Mouse (Mus musculus) kidney, adult 11 months (tissue): ENCODE data around the gene Adamts20.
"Not testable (repeated sequence)": the region's sequence is repeated elsewhere in the genome, so short reads cannot be mapped to it uniquely, and the experiment has no call there.

Experiments used
- DNase-seq: peaks from one replicate; pipeline ENCODE4 v3.0.0; 2022

Gene Adamts20

DNA sequence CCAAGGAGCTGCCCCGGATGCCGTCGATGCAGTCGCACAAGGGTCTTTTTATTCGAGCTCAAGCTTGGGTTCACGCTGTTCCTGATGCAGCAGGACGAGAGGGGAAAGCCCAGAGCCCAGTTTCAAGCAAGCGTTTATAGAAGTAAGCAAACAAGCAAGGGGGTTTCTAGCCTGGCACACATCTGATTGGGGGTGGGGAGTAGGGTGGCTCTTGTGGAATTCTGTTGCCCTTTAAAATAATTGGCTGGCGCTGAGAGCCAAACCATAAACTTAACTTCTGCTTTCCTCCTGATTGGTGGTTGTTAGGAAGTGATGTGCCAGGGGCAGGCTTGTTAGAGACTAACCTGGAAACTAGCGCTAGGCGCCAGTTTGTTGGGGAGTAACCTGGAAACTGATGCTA is at the start of gene Adamts20:
Gene Adamts20, minus strand, starts transcription at position 101 of the 400 bp plus-strand sequence.
- no peak for DNase-seq

DNA sequence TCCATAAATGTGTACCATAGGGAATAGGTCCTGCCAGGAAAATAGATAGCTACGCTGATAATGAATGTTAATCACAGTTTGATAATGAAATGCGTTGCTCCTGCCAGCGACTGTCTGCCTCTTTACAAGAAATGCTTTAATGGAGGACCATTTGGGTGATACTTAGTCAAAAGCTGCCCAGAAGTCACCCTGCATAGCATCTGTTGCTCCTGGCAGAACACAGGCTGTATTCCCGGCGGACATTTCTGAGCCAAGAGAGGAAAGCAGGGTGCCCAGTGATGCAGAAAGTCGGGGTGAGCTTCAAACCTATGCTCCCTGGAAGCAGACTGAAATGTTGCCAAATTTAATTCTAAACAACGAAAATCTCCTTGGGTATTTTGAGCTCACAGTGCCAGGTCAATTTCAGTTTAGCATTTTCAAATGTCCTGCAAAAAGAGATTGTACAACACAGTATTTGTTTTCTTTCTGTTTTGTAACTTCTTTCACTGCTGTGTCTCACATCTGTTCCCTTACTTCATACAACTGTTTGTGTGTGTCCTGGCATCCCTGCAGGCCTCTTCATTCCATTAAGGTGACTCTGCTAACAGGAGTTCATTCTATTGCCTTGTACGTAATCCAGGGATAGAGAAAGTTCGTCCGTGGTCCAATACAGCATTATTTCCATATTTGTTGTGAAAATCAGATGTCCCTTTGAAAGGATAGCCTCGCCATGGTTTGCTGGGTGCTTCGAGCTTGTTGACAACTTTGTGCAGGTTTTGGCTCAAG is 38.4 kb upstream of the Adamts20 start:
- DNase-seq: no peak

DNA sequence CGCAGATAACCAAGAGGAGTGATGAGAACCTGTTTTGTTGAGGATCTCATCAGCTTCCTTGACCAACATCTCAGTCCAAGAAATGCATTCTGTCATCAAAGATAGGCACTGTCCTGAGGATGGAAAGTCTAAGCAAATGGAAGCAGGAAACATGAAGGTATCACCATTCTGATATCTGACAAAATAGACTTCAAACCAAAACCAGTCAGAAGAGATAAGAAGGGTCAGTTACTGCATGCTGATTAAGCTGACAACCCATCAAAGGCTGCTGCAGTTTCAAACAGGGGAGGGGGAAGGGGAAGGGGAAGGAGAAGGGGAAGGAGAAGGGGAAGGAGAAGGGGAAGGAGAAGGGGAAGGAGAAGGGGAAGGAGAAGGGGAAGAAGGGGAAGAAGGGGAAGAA is 34.0 kb upstream of the Adamts20 start:
- no peak for DNase-seq

DNA sequence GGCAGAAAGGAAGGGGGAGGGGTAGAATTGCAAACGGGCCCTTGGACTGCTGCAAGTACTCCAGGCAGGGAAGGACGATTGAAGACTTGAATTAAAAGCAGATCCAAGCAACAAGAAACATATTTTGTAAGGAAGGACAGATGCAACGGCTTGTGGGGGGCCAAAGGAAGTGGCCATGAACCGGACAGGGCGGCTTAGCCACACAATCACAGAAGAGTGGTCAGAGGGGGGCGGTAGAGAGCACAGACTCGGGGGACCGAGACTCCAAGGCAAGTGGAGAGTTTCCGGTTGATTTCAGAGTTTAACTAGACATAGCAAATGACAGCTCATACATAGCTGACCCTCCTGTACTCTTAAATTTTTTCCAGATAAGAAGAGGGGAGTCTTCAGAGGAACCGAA is 30.7 kb upstream of the Adamts20 start:
- no peak for DNase-seq

- DNase-seq: no peak
Observed at GRCm38 (mm10) chr15:94494445-94494844, 29.2 kb upstream of the Adamts20 start.

- DNase-seq: no peak
Observed at GRCm38 (mm10) chr15:94489433-94489832, 24.2 kb upstream of the Adamts20 start.

DNA sequence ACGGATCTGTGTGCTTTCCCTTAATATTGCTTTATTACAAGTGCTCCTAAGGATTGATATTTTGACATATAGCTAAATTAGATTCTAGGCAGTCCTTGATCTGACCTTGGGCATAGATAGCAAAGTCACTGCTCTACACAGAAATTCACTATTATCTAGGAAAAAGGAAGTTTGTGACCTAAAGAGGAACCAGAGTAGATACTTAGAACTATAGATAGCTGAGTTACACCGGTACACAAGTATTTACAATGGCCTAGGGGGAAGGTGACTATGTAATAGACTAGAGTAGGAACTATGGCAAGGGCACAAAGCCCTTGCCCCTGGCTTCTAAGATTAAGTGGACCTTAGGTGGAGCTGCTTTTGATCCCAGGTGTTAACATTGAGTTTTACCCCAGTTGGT is 22.8 kb upstream of the Adamts20 start:
- DNase-seq: not testable (repeated sequence)

DNA sequence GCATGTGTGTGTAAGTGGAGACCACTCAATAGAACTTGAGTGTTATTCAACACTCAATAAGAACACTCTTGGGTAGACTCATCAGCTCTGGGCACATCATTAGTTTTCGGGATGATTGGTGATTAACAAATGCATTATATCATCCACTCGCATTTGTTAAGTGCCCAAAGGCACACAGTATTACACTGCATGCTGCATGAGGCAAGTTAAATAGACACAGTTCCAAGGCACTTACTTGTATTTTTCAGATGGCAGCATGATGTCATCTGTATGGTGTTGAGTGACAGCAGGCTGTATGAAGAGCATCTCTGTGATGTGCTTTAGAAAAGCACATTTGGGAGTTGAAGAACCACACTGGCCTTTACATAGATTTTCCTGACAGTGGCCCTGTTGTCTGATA is 17.3 kb upstream of the Adamts20 start:
- DNase-seq: no peak

- DNase-seq: no peak
Observed at GRCm38 (mm10) chr15:94480792-94481191, 15.6 kb upstream of the Adamts20 start.

- no peak for DNase-seq
Observed at GRCm38 (mm10) chr15:94480248-94480647, 15.0 kb upstream of the Adamts20 start.

GRCm38 (mm10) chr15:94479513-94480136 is 14.4 kb upstream of the Adamts20 start:
- DNase-seq: no peak

- no peak for DNase-seq
Observed at GRCm38 (mm10) chr15:94478706-94479105, 13.5 kb upstream of the Adamts20 start.

DNA sequence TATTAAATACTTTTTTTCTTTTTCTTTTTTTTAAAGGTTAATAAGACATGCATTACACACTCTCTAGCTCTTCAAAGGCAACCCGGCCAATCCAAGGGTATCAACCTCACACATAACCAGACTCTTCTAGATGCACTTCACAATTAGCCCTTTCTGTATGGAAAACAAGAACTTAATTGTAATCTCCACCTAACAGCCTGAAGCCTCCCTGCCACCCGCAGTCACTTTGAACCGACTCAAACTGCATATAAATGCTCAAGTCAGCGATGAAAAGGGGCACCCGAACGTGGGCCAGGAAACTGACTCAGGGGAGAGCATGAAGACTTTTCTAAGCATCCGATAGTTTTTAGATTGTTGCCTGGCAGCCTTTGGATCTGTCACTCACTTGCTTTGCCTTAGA is 12.1 kb upstream of the Adamts20 start:
- DNase-seq: no peak

DNA sequence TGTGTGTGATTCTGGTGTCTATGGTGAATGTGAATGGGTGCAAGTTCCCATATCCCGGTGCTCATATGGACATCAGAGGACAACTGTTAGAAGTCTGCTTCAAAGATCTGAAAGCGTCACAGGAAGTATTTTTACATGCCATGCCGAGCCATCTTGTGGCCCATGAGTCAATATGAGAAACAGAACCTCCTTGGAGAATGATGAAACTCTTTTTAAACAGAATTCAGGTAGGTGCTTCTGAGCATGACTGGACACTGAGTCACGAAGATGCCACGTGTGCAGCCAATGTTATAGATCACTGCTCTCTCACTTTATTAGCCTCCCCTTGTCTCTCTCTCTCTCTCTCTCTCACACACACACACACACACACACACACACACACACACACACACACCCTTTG is 10.8 kb upstream of the Adamts20 start:
- no peak for DNase-seq

DNA sequence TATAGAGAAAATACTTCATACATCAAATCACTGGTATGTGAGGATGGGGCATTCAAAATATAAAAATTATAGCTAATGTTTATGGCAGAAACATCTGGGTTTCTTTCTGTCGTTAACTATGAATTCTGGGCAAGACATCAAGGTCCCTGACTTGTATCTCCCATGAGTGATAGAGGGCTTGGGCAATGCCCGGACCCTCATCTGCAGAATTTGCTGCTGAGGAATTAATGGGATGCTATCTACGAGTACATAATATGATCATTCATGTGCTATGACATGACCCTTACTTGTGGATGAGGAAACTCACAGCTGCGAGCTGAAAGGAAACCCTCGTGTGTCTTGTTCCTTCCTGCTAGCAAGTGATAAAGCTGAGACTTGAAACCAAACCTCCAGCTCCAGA is 5.1 kb upstream of the Adamts20 start:
- no peak for DNase-seq

- DNase-seq: no peak
Observed at GRCm38 (mm10) chr15:94464881-94465280, 337 bp downstream of the Adamts20 start.

DNA sequence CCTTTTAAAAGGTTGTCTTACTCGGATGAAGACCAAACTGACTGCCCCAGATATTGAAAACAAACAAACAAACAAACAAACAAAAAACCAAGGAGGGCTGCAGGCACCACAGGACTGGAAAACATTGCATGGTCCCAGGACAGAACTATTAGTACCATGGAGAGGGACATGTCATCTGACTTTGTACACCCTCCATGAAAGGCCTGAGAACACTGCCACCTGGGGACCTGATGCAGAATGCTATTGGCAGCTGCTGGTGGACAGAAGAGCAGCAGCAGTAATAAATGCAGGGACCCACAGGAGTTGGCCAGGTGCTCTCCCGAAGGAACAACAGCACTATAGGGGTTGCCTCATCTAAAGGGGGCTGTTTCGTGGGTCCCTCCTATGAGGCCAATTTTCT is 2.0 kb downstream of the Adamts20 start:
- DNase-seq: no peak

GRCm38 (mm10) chr15:94462206-94462605 is 3.0 kb downstream of the Adamts20 start:
- no peak for DNase-seq

DNA sequence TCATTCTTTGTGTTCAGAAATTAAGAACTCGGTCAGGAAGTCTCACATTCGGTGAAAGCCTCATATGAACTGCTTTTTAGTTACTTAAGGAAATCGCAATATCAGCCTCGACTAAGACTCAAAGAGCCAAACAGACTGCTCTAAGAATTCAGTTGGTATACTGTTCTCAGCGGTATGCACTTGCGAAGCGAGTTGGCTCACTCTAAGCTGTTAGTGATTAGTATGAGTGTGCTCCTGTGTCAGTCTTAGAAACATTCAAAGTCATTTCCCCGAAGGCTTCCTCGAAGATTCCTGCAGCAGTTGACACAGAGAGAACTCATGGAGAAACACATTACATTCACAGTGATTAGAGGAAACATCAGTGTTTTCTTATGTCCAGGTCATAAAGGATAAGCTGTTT is 4.1 kb downstream of the Adamts20 start:
- DNase-seq: no peak

- no peak for DNase-seq
Observed at GRCm38 (mm10) chr15:94457636-94458390, 7.4 kb downstream of the Adamts20 start.

DNA sequence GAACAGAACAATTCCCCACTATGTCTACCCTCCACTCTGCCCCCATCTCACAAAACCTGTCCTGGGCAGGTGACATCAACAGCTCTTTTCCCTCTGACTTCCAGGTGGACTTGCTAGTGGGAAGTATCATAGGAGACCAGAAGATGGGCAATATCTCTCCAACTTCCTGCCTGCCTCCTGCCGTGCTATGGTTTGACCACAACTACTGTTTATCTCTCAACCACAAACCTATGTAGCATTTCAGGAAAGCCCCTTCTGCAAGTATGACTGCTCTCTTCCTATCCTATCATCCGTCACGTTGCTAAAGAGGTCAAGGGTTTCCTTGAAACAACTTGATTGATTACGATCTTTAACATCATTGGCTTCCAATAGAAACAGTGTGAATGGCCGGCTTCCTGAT is 12.4 kb downstream of the Adamts20 start:
- DNase-seq: no peak

DNA sequence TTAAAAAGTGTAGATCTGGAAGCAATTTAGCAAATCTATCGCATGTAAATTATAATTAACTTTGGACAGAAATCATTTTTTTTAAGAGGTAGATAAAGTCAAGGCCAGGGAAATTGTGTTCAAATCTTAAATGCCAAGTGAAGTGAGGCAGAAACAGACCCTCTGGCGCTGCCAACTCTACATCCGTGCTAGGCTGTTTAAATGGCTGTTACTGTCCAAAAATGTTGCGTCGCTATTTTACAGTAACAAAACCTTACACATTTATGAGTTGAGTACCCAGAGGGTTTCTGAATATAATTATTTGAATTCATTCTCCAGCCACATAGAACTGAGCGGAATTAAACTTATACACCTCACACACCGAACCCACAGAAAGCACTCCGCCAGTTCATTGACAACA is 13.6 kb downstream of the Adamts20 start:
- DNase-seq: no peak

- no peak for DNase-seq
Observed at GRCm38 (mm10) chr15:94444437-94445136, 20.6 kb downstream of the Adamts20 start.
